15 mouse cellular contexts compared by ENCODE assay signal in genomic region chr1:35806731-35807130, GRCm38 (mm10).
DNase-seq lines count a peak whose midpoint lies in the region; ATAC-seq lines count a peak whose summit lies in the region.
"Had no signal": no experiment of that assay in that cellular context is flagged by ENCODE, and none has a peak within 500 bp of the region (broad histone marks: within the 10 kb centered on the region; RNA-seq: fewer than 3 reads in every experiment).

No protein-coding gene starts in this region.

- peak; percentile 77; the same call in 1 of the 2 replicates for ATAC-seq in kidney, embryonic 14.5 days (ENCODE audit: low FRiP score, low TSS enrichment)

- no peak overlapping the region for H3K4me2 ChIP-seq in kidney, embryonic 14.5 days (replicated peaks; ENCODE audit: low read depth, low read length)
- H3K4me2 ChIP-seq: forebrain, embryonic 12.5 days; liver, embryonic 15.5 days; neural tube, embryonic 15.5 days had no signal

- peaks cover under 1% of the 10 kb centered on the region; the same call in 1 of the 2 replicates for H3K9me3 ChIP-seq in kidney, embryonic 14.5 days (ENCODE audit: control insufficient read depth, low read length)
- H3K9me3 ChIP-seq: forebrain, embryonic 12.5 days; liver, embryonic 15.5 days; neural tube, embryonic 15.5 days had no signal

- no peaks in the 10 kb centered on the region for H3K4me1 ChIP-seq in kidney, embryonic 14.5 days (ENCODE audit: control insufficient read depth, insufficient read depth, low read length)
- H3K4me1 ChIP-seq: liver, embryonic 15.5 days had no signal

- DNase-seq in kidney, postnatal 36 days, result no peak
- DNase-seq in urinary bladder, postnatal 14 days (ENCODE audit: low spot score), result peak; percentile 2
- DNase-seq in urinary bladder, postnatal 36 days (ENCODE audit: low spot score in 2 of 2), result no peak
- DNase-seq in gastrocnemius, postnatal 10 days, result peak; percentile 26
- no peak for DNase-seq in right cerebral cortex, postnatal 14 days
- no peak for DNase-seq in spleen, postnatal 14 days (ENCODE audit: low spot score in 2 of 2)
- DNase-seq: cerebellum, adult 9-10 months; embryo, embryonic 11 days; kidney, postnatal 4 days; retina, postnatal 1 day had no signal

- 6% methylated on average over 1 of the region's 1 CpGs for WGBS in kidney, embryonic 14.5 days

- H3K4me3 ChIP-seq in kidney, embryonic 14.5 days (ENCODE audit: low read length), result no peak overlapping the region
- H3K4me3 ChIP-seq: forebrain, embryonic 12.5 days; liver, embryonic 15.5 days; neural tube, embryonic 15.5 days had no signal

- no peaks in the 10 kb centered on the region for H3K36me3 ChIP-seq in kidney, embryonic 14.5 days (ENCODE audit: control insufficient read depth, insufficient read depth, low read length)
- H3K36me3 ChIP-seq: forebrain, embryonic 12.5 days; liver, embryonic 15.5 days; neural tube, embryonic 15.5 days had no signal

- H3K9ac ChIP-seq in kidney, embryonic 14.5 days (ENCODE audit: low read depth, low read length), result no peak overlapping the region
- H3K9ac ChIP-seq: forebrain, embryonic 12.5 days; liver, embryonic 15.5 days; neural tube, embryonic 15.5 days had no signal

- H3K27me3 ChIP-seq in kidney, embryonic 14.5 days (ENCODE audit: control insufficient read depth, insufficient read depth, low read length), result no peaks in the 10 kb centered on the region
- H3K27me3 ChIP-seq: CH12.LX; forebrain, embryonic 12.5 days; liver, embryonic 15.5 days; neural tube, embryonic 15.5 days had no signal

- H3K27ac ChIP-seq in kidney, embryonic 14.5 days (ENCODE audit: low read depth, low read length), result no peak overlapping the region
- H3K27ac ChIP-seq: forebrain, embryonic 12.5 days; liver, embryonic 15.5 days; neural tube, embryonic 15.5 days had no signal

Comparison
In these comparisons a context has a peak if more than half of its experiments do, and no peak if none do; other contexts are left out.
1. DNase-seq: peak in urinary bladder, postnatal 14 days (single experiment) and gastrocnemius, postnatal 10 days (single experiment); none in kidney, postnatal 36 days (0 of 2), urinary bladder, postnatal 36 days (0 of 2), right cerebral cortex, postnatal 14 days (single experiment) and spleen, postnatal 14 days (0 of 2).